Mouse (Mus musculus): ENCODE measurements around the gene Rnf149.

DNA sequence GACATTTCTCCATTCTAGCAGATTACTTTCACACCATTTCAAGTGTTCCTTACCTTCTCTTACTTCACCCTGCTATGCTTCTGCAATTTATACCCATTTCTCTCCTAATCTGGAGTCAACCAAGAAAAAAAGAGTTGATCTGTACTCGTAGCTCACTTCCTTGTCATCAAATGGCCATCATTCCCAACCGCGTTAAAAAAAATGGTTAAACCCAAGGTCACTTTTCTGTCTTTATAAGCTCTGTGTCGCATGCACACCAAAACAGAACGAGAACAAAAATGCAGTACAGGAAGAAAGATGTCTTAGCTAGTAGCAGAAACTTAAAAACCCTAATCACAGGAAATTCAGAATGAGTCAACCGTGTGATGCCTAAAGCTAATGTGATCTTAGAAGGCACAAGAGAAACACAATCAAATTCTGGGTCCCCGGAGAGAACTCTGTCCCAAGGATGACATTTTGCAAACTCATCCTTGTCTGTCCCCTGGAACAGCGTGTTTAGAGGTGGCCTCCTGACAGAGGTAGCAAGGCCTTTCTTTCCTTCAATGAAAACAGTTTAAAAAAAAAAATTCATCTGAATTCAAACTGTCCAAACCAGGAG lies 1.3 kb downstream of the Rnf149 start:
- TF ChIP-seq CTCF (IDR thresholded peaks at IDR 0.05; ENCODE audit: low read depth) = no peak
- no peak for TF ChIP-seq EP300 (optimal IDR thresholded peaks at IDR 0.05)
